Mouse (Mus musculus) Patski (cell line): ENCODE data around the gene Rasgef1b. TPM values are rescaled to one million over a fixed set of nuclear protein-coding genes. Genes with fewer than 3 reads are reported as not detected.

ENCODE experiments used
- ATAC-seq: fragments of 100-300 bp; one replicate; pipeline ENCODE4 v1.8.0; 2021
- CTCF ChIA-PET: fragments of 350-600 bp; sonication (Branson Sonifier 250); formaldehyde crosslinking; loops from one replicate; lab custom pipeline; 2022; ENCODE audit warnings: inconsistent platforms; lab: Charles Lee
- POLR2A ChIA-PET: fragments of 350-600 bp; sonication (Branson Sonifier 250); formaldehyde crosslinking; loops from one replicate; lab custom pipeline; 2022; ENCODE audit warnings: antibody characterized with exemption, inconsistent platforms; lab: Charles Lee
- DNase-seq: peaks from one replicate; pipeline ENCODE4 v3.0.0-alpha.2; 2011; ENCODE audit warnings: low read depth, low spot score
- H3K27me3 ChIP-seq: fragments of 371-371 bp; one replicate; pipeline ENCODE4 v1.5.1; 2021
- CTCF ChIP-seq: fragments of 100-300 bp; IDR thresholded peaks from one replicate; pipeline ENCODE4 v1.5.1; 2021
- in situ Hi-C: fragments of 300-500 bp; cut with MboI; formaldehyde crosslinking; loops from 3 replicates; pipeline ENCODE4 v1.11.1; 2018; ENCODE audit warnings: low pct_unique_long_range_greater_than_20kb, mixed read lengths
- polyA plus RNA-seq: library from polyadenylated mRNA; unstranded; gene quantifications from one replicate; pipeline ENCODE4 v1.2.3, GENCODE M21; 2021

The Rasgef1b gene
- polyA plus RNA-seq, 1 experiment from 2014 or later = 1.3 TPM

DNA sequence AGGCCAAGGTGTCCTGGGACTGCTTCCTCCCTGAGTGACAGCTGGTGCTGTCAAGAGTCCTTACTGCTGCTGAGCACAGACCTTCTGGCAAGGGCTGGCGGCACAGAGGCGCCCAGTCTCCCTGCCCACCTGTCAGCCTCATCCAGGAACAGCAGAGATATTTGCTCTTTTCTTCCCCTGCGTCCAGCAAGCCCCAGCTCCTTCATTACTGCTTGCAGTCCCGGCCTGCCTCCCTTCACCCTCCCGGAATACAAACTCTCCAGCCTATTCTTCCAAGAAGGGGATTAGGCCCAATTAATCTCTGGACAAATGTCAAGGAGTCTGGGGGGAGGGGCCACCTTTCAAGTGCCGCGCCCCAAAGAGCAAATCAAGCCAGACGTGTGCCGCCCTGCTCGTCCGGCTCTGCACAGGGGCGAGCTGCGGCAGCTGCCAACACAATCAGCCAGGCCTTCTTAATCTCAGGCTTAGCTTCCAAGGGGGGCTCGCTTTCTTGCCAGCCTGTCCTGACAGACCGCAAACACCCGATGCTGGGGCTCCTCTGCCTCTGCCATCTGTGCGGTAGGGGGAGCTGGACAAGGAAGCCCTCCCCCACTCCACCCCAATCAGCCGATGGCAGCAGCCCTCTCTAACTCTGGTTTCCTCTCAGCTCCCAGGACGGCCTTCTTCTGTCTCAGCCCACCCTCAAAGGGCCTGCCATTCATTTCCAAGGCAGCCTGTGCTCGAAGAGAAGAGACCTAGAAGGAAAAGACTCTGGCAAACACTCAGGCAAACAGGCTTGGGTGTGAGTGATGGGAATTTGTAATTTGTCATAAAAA lies 249.4 kb downstream of the Rasgef1b start:
- no peak for ATAC-seq
- no peak for TF ChIP-seq CTCF
- CTCF ChIA-PET = interaction anchor here (0.9 kb wide), 1 partner anchor 10 kb away, joined by 3 read pairs; no protein-coding TSS in a partner anchor
- in situ Hi-C loops = no loop called here
- H3K27me3 ChIP-seq = peaks cover 6% of the 10 kb centered on the region
- POLR2A ChIA-PET = no interaction called here
- no peak for DNase-seq

GRCm38 (mm10) chr5:99478716-99479115 lies 250.1 kb downstream of the Rasgef1b start:
- ChIA-PET CTCF (interaction anchor here (0.9 kb wide), 1 partner anchor 10 kb away, joined by 3 read pairs; no protein-coding TSS in a partner anchor), POLR2A (no interaction called here)
- no peak for DNase-seq
- peaks cover 6% of the 10 kb centered on the region for H3K27me3 ChIP-seq
- in situ Hi-C loops = no loop called here
- ATAC-seq = no peak
- TF ChIP-seq CTCF = no peak

DNA sequence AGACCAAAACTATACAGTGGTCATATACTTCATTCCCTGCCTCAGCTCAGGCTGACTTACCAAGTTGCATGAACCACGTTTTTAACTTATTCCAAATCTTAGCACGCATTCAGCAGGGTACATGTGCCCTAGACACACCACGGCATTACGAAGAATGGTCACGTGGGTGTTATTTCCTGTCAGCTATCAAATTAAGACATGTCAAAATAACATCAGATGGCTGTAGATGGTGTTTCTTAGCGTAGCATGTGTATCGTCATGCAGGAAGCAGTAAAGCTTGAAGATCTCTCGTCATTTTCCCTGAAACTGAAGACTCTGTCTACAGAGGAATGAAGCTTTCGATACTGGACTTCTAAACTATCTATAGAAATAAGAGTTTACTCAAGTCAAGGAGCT lies 251.4 kb downstream of the Rasgef1b start:
- in situ Hi-C loops = no loop called here
- H3K27me3 ChIP-seq = peaks cover 6% of the 10 kb centered on the region
- CTCF ChIA-PET = interaction anchor here (1.4 kb wide), 1 partner anchor 11 kb away, joined by 3 read pairs; no protein-coding TSS in a partner anchor
- DNase-seq (no peak), ATAC-seq (no peak)
- no peak for TF ChIP-seq CTCF
- POLR2A ChIA-PET = no interaction called here

- ATAC-seq (no peak), DNase-seq (no peak)
- CTCF ChIA-PET = interaction anchor here (1.3 to 1.4 kb wide), 2 partner anchors 12 to 13 kb away, joined by 3 read pairs; no protein-coding TSS in a partner anchor
- POLR2A ChIA-PET = interaction anchor here (0.5 kb wide), 1 partner anchor 13 kb away, joined by 3 read pairs; no protein-coding TSS in a partner anchor
- in situ Hi-C loops = no loop called here
- TF ChIP-seq CTCF = no peak
- H3K27me3 ChIP-seq = peaks cover 6% of the 10 kb centered on the region
Observed at GRCm38 (mm10) chr5:99476640-99477419, 252.0 kb downstream of the Rasgef1b start.

DNA sequence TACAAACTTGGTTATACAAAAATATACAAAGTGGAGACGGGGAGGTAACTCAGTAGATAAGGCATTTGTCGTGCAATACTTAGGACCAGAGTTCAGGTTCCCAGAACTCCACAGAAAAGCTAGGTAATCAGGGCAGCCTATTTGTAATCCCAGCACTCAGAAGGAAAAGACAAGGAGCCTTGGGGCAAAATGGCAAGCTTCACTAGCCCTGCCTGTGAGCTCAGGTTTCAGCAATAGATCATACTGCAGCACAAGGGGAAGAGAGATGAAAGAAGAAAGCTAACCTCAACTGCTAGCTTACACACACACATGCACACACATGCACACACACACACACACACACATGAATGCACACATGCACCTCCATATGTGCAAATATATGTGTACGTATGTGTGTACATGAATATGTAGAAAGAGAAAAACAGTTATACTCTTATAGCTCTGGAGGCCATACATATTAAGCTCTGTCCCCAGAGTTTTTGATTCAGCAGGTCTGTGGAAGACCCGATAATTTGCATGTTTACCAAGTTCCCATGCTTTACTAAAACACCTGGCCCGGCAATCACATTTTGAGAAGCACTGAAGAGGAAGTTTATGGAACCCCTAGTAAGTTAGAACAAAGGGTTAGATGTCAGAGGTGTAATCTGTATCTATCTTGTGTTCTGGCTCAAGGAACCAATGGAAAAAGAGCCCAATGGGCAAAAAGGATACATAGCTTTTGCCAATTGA lies 256.1 kb downstream of the Rasgef1b start:
- DNase-seq = no peak
- TF ChIP-seq CTCF = no peak
- H3K27me3 ChIP-seq = peaks cover 6% of the 10 kb centered on the region
- POLR2A ChIA-PET = no interaction called here
- ATAC-seq = no peak
- in situ Hi-C loops = no loop called here
- CTCF ChIA-PET = interaction anchor here (1.6 kb wide), 1 partner anchor 30 kb away, joined by 4 read pairs; no protein-coding TSS in a partner anchor

DNA sequence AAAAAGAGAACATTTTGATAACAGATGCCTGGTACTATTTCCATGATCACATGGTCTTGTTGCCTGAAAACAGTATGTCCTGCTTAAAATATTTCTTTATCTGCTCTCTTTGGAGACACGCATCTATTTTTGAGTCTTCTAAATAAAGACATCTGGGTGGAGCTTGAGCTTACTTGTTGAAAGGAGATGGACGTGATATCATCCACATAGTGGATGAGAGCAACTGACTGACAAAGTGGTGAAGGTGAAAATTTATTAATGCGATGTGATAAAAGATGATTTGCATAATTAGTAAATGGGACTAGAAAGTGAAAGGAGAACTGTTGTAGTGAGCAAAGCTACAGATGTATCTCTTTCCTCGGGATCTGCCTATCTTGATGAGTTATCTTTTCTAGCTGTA lies 257.1 kb downstream of the Rasgef1b start:
- in situ Hi-C loops = no loop called here
- DNase-seq (no peak), ATAC-seq (no peak)
- POLR2A ChIA-PET = interaction anchor here (0.6 kb wide), 1 partner anchor 41 kb away, joined by 3 read pairs; no protein-coding TSS in a partner anchor
- no peak for TF ChIP-seq CTCF
- peaks cover 6% of the 10 kb centered on the region for H3K27me3 ChIP-seq
- CTCF ChIA-PET = interaction anchor here (1.6 kb wide), 1 partner anchor 29 kb away, joined by 4 read pairs; no protein-coding TSS in a partner anchor

- peaks cover under 1% of the 10 kb centered on the region for H3K27me3 ChIP-seq
- ChIA-PET POLR2A (no interaction called here), CTCF (no interaction called here)
- in situ Hi-C loops = no loop called here
- ATAC-seq (no peak), DNase-seq (no peak)
- no peak for TF ChIP-seq CTCF
Observed at GRCm38 (mm10) chr5:99470613-99471012, 258.3 kb downstream of the Rasgef1b start.

DNA sequence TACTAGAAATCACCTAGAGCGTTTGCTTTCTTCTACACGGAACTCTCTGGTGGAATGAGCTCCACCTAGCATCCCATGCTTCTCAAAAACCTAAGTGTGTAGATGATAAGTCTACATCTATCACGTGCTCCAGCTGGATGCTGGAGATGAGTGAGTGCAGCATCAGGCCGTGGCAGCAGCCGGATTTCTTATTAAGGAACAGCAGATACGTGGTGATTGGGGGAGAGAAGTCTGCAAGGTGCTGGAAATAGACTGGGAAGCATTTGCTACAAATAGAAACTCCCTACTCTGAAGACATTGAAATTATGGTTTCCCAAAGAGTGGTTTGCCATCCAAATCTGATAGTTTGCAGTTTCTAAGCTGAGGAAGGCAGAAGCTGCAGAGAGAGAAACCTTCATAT lies 269.9 kb downstream of the Rasgef1b start:
- DNase-seq (no peak), ATAC-seq (no peak)
- TF ChIP-seq CTCF = no peak
- no peaks in the 10 kb centered on the region for H3K27me3 ChIP-seq
- POLR2A ChIA-PET = no interaction called here
- CTCF ChIA-PET = interaction anchor here (1.3 kb wide), 1 partner anchor 10 kb away, joined by 3 read pairs; no protein-coding TSS in a partner anchor
- in situ Hi-C loops = no loop called here

- ATAC-seq = no peak
- H3K27me3 ChIP-seq = no peaks in the 10 kb centered on the region
- DNase-seq = no peak
- ChIA-PET POLR2A (no interaction called here), CTCF (interaction anchor here (0.8 kb wide), 1 partner anchor 10 kb away, joined by 3 read pairs; no protein-coding TSS in a partner anchor)
- no peak for TF ChIP-seq CTCF
- in situ Hi-C loops = no loop called here
Observed at GRCm38 (mm10) chr5:99457291-99457690, 271.6 kb downstream of the Rasgef1b start.

DNA sequence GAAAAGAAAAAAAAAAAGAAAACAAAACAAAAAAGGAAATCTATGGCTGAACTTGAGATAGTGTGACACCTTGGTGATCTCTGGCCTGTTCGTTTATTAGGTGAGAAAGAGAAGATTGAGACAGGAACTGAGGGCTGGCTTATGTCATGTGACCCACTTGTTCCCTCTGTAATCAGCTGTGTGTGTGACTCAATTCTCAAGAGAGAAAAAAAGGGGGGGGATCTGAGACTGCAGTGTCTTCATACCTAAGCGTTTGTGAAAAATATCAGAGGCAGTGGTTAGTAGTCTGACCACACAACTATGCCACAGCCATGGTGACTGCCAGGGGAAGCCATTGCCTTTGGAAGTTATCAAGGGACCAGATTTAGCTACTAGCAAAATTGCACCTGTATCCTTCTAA lies 276.9 kb downstream of the Rasgef1b start:
- peaks cover 5% of the 10 kb centered on the region for H3K27me3 ChIP-seq
- no peak for TF ChIP-seq CTCF
- no peak for DNase-seq
- ChIA-PET CTCF (no interaction called here), POLR2A (no interaction called here)
- ATAC-seq = no peak
- in situ Hi-C loops = no loop called here
